Mouse (Mus musculus): Measurements from ENCODE around the gene Card19. TPM values are rescaled to one million over a fixed set of nuclear protein-coding genes. Genes with fewer than 3 reads are reported as not detected.

The Card19 gene
- polyA plus RNA-seq, 2 experiments = 9.8 to 16.2 TPM

DNA sequence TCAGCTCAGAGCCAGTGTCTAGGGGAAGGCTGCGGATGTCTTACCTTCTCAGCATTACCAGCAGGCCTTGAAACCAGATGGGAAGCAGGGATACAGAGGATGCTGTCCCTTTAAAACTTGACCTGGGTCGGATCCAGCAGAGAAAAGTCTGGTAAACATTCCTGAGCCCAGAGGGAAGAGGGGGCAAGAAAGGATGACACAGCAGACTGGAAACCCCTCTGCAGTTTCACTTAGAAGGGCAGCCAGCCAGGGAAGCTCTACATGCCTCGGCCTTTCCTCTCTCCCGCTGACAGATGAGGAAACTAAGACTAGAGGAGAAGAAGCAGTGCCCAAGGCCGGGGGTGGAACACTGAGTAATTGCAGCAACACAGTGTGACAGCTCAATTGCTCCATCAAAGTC is 32.2 kb downstream of the Card19 start:
- Histone ChIP-seq H3K36me3 (replicated peaks; ENCODE audit: control insufficient read depth, insufficient read depth, low read depth) (no peaks in the 10 kb centered on the region), H3K4me1 (replicated peaks; ENCODE audit: control insufficient read depth in 2 of 2, insufficient read depth in 2 of 2, low read length in 1 of 2) (peaks cover 5 to 14% of the 10 kb centered on the region in 2 experiments), H3K27ac (no peak overlapping the region), H3K27me3 (ENCODE audit: control insufficient read depth, insufficient read depth, low read length) (no peaks in the 10 kb centered on the region), H3K4me2 (ENCODE audit: low read depth) (no peak overlapping the region), H3K9ac (replicated peaks) (no peak overlapping the region), H3K9me3 (ENCODE audit: control insufficient read depth, low read length) (no peaks in the 10 kb centered on the region), H3K4me3 (ENCODE audit: insufficient read depth in 1 of 2, low read depth in 2 of 2, low read length in 2 of 2) (no peak overlapping the region)
- DNase-seq (ENCODE audit: low read depth in 3 of 3, low spot score in 3 of 3) (no peak), ATAC-seq (ENCODE audit: insufficient read depth) (no peak)
- WGBS (ENCODE audit: insufficient replicate concordance) = 52% methylated on average over 5 of the region's 5 CpGs
- TF ChIP-seq CTCF (IDR thresholded peaks at IDR 0.05; ENCODE audit: low read depth) = no peak
- no peak for TF ChIP-seq EP300 (IDR thresholded peaks at IDR 0.05; ENCODE audit: low read depth)

DNA sequence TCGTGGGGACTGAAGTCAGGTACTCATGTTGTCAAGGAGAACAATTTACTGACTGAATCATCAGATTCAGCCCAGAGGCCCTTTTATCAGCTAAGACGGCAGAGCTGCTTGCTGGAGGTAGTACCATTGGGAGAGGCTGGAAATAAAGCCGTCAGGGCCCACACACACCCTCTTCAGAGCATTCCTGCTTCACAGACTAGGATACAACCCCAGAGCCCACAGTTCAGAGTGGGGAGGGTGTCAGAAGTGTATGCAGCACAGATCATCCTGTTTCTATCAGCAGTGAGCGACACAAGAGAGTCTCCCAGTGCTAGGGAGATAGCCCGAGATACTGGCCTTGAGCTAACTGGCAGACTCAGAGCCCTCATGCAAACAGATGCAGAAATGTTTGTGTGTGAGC is 32.7 kb downstream of the Card19 start:
- no peaks in the 10 kb centered on the region for H3K27me3 ChIP-seq (ENCODE audit: control insufficient read depth, insufficient read depth, low read length)
- ATAC-seq (ENCODE audit: insufficient read depth) (no peak), DNase-seq (ENCODE audit: low read depth in 3 of 3, low spot score in 3 of 3) (no peak)
- H3K9me3 ChIP-seq (ENCODE audit: control insufficient read depth, low read length) = no peaks in the 10 kb centered on the region
- TF ChIP-seq CTCF (IDR thresholded peaks at IDR 0.05; ENCODE audit: low read depth) (no peak), EP300 (IDR thresholded peaks at IDR 0.05; ENCODE audit: low read depth) (no peak)
- H3K36me3 ChIP-seq (replicated peaks; ENCODE audit: control insufficient read depth, insufficient read depth, low read depth) = no peaks in the 10 kb centered on the region
- H3K4me2 ChIP-seq (ENCODE audit: low read depth) = no peak overlapping the region
- H3K4me3 ChIP-seq (ENCODE audit: insufficient read depth in 1 of 2, low read depth in 2 of 2, low read length in 2 of 2) = no peak overlapping the region
- 40% methylated on average over 5 of the region's 5 CpGs for WGBS (ENCODE audit: insufficient replicate concordance)
- no peak overlapping the region for H3K9ac ChIP-seq (replicated peaks)
- peaks cover 5 to 10% of the 10 kb centered on the region in 2 experiments for H3K4me1 ChIP-seq (replicated peaks; ENCODE audit: control insufficient read depth in 2 of 2, insufficient read depth in 2 of 2, low read length in 1 of 2)
- no peak overlapping the region for H3K27ac ChIP-seq

DNA sequence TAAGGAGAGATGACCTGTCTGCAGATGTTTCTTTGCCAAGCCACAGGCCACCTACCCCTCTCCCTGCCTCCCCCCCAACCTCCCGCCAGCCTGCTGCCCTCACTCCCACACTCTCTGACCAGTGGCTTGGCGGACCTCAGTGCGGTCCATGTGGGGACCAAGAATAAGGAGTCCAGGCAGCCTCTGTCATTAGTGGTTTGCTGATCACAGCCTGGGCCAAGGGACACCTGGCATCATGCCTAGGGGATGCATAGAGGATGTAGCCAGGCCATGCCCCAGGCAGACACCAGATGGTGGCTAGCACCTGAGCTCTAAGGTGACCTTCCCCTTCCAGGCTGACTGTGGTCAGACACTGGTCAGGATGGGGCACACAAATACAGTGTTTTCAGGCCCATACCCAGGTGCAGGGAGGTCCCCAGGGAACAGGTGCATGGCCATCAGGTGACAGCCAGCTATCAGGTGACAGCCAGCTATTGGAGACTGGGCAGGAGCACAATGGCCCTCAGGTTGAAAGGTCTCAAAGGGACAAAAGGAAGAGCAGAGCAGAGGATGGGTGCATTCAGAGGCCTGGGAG is 34.3 kb downstream of the Card19 start:
- Histone ChIP-seq H3K4me2 (ENCODE audit: low read depth) (no peak overlapping the region), H3K4me3 (ENCODE audit: insufficient read depth in 1 of 2, low read depth in 2 of 2, low read length in 2 of 2) (no peak overlapping the region), H3K4me1 (replicated peaks; ENCODE audit: control insufficient read depth in 2 of 2, insufficient read depth in 2 of 2, low read length in 1 of 2) (peaks cover 0 to 1% of the 10 kb centered on the region in 2 experiments; a peak in 3 of 4 replicates), H3K27ac (no peak overlapping the region), H3K36me3 (replicated peaks; ENCODE audit: control insufficient read depth, insufficient read depth, low read depth) (no peaks in the 10 kb centered on the region), H3K9me3 (ENCODE audit: control insufficient read depth, low read length) (no peaks in the 10 kb centered on the region), H3K27me3 (ENCODE audit: control insufficient read depth, insufficient read depth, low read length) (no peaks in the 10 kb centered on the region), H3K9ac (replicated peaks) (no peak overlapping the region)
- ATAC-seq (ENCODE audit: insufficient read depth) (no peak), DNase-seq (ENCODE audit: low read depth in 3 of 3, low spot score in 3 of 3) (no peak)
- WGBS (ENCODE audit: insufficient replicate concordance) = 63% methylated on average over 3 of the region's 3 CpGs
- TF ChIP-seq CTCF (IDR thresholded peaks at IDR 0.05; ENCODE audit: low read depth) = no peak
- TF ChIP-seq EP300 (IDR thresholded peaks at IDR 0.05; ENCODE audit: low read depth) = no peak

DNA sequence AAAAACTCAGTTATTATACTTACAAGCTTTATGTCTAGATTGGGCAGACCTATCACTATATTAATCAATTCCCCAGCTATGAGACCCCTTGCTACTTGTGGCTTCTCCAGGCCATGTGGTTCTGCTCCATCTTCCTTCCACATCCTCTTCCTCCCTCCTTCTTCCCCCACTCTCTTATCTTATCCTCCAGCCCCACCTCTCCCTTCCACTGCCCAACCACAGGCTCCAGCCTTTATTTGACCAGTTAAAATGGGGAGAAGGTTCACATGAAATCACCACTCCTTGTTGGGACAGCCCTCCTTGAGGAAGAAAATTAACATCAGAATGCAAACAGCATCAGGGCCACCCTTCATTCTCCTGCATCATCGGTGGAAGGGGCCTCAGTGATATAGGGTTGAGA is 35.1 kb downstream of the Card19 start:
- no peak for DNase-seq (ENCODE audit: low read depth in 3 of 3, low spot score in 3 of 3)
- WGBS (ENCODE audit: insufficient replicate concordance) = 16% methylated on average over 1 of the region's 1 CpGs
- H3K9me3 ChIP-seq (ENCODE audit: control insufficient read depth, low read length) = no peaks in the 10 kb centered on the region
- H3K27me3 ChIP-seq (ENCODE audit: control insufficient read depth, insufficient read depth, low read length) = no peaks in the 10 kb centered on the region
- no peaks in the 10 kb centered on the region for H3K36me3 ChIP-seq (replicated peaks; ENCODE audit: control insufficient read depth, insufficient read depth, low read depth)
- no peak for ATAC-seq (ENCODE audit: insufficient read depth)
- no peak overlapping the region for H3K4me3 ChIP-seq (ENCODE audit: insufficient read depth in 1 of 2, low read depth in 2 of 2, low read length in 2 of 2)
- no peaks in the 10 kb centered on the region; a peak in 1 of 4 replicates for H3K4me1 ChIP-seq (replicated peaks; ENCODE audit: control insufficient read depth in 2 of 2, insufficient read depth in 2 of 2, low read length in 1 of 2)
- no peak overlapping the region for H3K4me2 ChIP-seq (ENCODE audit: low read depth)
- TF ChIP-seq EP300 (IDR thresholded peaks at IDR 0.05; ENCODE audit: low read depth) (no peak), CTCF (IDR thresholded peaks at IDR 0.05; ENCODE audit: low read depth) (no peak)
- no peak overlapping the region for H3K9ac ChIP-seq (replicated peaks)
- no peak overlapping the region for H3K27ac ChIP-seq

DNA sequence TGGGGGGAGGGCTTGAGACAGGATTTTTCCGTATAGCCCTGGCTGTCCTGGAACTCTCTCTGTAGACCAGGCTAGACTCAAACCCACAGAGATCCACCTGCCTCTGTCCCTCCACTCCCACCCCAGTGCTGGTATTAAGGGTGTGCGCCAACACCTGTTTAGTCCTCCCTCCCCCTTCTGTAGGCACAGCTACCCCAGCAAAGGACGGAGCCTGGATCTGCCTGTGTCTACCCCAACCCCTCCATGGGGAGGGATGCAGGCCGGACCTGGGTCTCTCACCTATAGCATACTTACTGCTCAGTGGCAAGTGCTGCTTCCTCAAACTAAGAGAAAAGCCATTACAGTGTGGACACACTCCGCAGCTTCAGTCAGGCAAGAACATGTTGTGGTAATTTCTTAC is 35.6 kb downstream of the Card19 start:
- WGBS (ENCODE audit: insufficient replicate concordance) = 49% methylated on average over 5 of the region's 5 CpGs
- no peak for TF ChIP-seq EP300 (IDR thresholded peaks at IDR 0.05; ENCODE audit: low read depth)
- no peak for TF ChIP-seq CTCF (IDR thresholded peaks at IDR 0.05; ENCODE audit: low read depth)

More for the DNA sequence above, 35.6 kb downstream of the Card19 start:
- H3K9me3 ChIP-seq (ENCODE audit: control insufficient read depth, low read length) = no peaks in the 10 kb centered on the region
- no peak overlapping the region for H3K9ac ChIP-seq (replicated peaks)
- H3K4me3 ChIP-seq (ENCODE audit: insufficient read depth in 1 of 2, low read depth in 2 of 2, low read length in 2 of 2) = no peak overlapping the region
- no peak for ATAC-seq (ENCODE audit: insufficient read depth)
- no peak overlapping the region for H3K4me2 ChIP-seq (ENCODE audit: low read depth)
- H3K4me1 ChIP-seq (replicated peaks; ENCODE audit: control insufficient read depth in 2 of 2, insufficient read depth in 2 of 2, low read length in 1 of 2) = no peaks in the 10 kb centered on the region; a peak in 1 of 4 replicates
- no peak overlapping the region for H3K27ac ChIP-seq
- H3K27me3 ChIP-seq (ENCODE audit: control insufficient read depth, insufficient read depth, low read length) = no peaks in the 10 kb centered on the region
- no peaks in the 10 kb centered on the region for H3K36me3 ChIP-seq (replicated peaks; ENCODE audit: control insufficient read depth, insufficient read depth, low read depth)
- no peak for DNase-seq (ENCODE audit: low read depth in 3 of 3, low spot score in 3 of 3)

All from liver, embryonic 14.5 days (tissue).